Mouse (Mus musculus) intestine, embryonic 16.5 days (tissue): ENCODE data around the gene D17Wsu92e. TPM values are rescaled to one million over a fixed set of nuclear protein-coding genes. Genes with fewer than 3 reads are reported as not detected.

ENCODE experiments used
- ATAC-seq: fragments of 200-750 bp; cut with Nextera tagmentation; 2 replicates; pipeline ENCODE4 v1.8.0; 2017; ENCODE audit warnings: moderate TSS enrichment, moderate library complexity
- H3K27ac ChIP-seq: fragments of 300-500 bp; sonication (generic); 2 replicates; pipeline ENCODE4 v1.5.1; 2014; ENCODE audit warnings: mild to moderate bottlenecking, low read length
- H3K27me3 ChIP-seq: fragments of 300-500 bp; sonication (generic); replicated peaks from 2 replicates; pipeline ENCODE4 v1.6.1; 2014; ENCODE audit warnings: low read length, control low read depth, mixed read lengths; ENCODE audit not compliant: control insufficient read depth, insufficient read depth
- H3K36me3 ChIP-seq: fragments of 300-500 bp; sonication (generic); 2 replicates; pipeline ENCODE4 v1.6.1; 2014; ENCODE audit warnings: low read length, control low read depth; ENCODE audit not compliant: control insufficient read depth, insufficient read depth
- H3K4me1 ChIP-seq: fragments of 300-500 bp; sonication (generic); 2 replicates; pipeline ENCODE4 v1.6.1; 2014; ENCODE audit warnings: low read length, control low read depth, mixed read lengths; ENCODE audit not compliant: control insufficient read depth, insufficient read depth
- H3K4me2 ChIP-seq: fragments of 300-500 bp; sonication (generic); 2 replicates; pipeline ENCODE4 v1.6.1; 2014; ENCODE audit warnings: low read depth, low read length, control low read depth
- H3K4me3 ChIP-seq: fragments of 300-500 bp; sonication (generic); 2 replicates; pipeline ENCODE4 v1.5.1; 2014; ENCODE audit warnings: mild to moderate bottlenecking, low read length
- H3K9ac ChIP-seq: fragments of 300-500 bp; sonication (generic); 2 replicates; pipeline ENCODE4 v1.6.1; 2014; ENCODE audit warnings: low read depth, low read length
- H3K9me3 ChIP-seq: fragments of 300-500 bp; sonication (generic); 2 replicates; pipeline ENCODE4 v1.6.1; 2016; ENCODE audit warnings: low read length, control low read depth; ENCODE audit not compliant: control insufficient read depth
- WGBS: fragments of 180-500 bp; shearing (Covaris S2); extraction: QIAGEN DNeasy Blood & Tissue Kit; methylation state at CpG from one replicate; pipeline ENCODE4 v1.1.7; 2014; 5-methylcytosine and 5-hydroxymethylcytosine counted together
- polyA plus RNA-seq: library from polyadenylated mRNA; unstranded; fragments of >200 nt; fragmentation: Nextera tagmentation; extraction: Ambion mirVana; gene quantifications from 2 replicates; pipeline ENCODE4 v1.2.1, GENCODE M21; 2015

Gene D17Wsu92e
- polyA plus RNA-seq, 1 experiment from 2014 or later, result 14.7 TPM

- no peaks in the 10 kb centered on the region for H3K27me3 ChIP-seq
- no peaks in the 10 kb centered on the region for H3K36me3 ChIP-seq
- no peak overlapping the region for H3K4me3 ChIP-seq
- no peak overlapping the region for H3K4me2 ChIP-seq
- H3K4me1 ChIP-seq, result peaks cover 31% of the 10 kb centered on the region
- no peaks in the 10 kb centered on the region for H3K9me3 ChIP-seq
- no peak overlapping the region; the same call in 1 of the 2 replicates for H3K27ac ChIP-seq
- no peak for ATAC-seq
- H3K9ac ChIP-seq, result no peak overlapping the region
- WGBS, result 66% methylated on average over 9 of the region's 9 CpGs
These were observed 100.1 kb downstream of the D17Wsu92e start for GRCm38 (mm10) chr17:27720326-27720725.

- H3K9me3 ChIP-seq, result no peaks in the 10 kb centered on the region
- peaks cover 26% of the 10 kb centered on the region for H3K4me1 ChIP-seq
- no peaks in the 10 kb centered on the region for H3K27me3 ChIP-seq
- ATAC-seq, result peak; percentile 76
- H3K4me2 ChIP-seq, result peak overlapping the region; percentile 9; the same call in 1 of the 2 replicates
- no peaks in the 10 kb centered on the region for H3K36me3 ChIP-seq
- no peak overlapping the region for H3K27ac ChIP-seq
- H3K4me3 ChIP-seq, result no peak overlapping the region
- H3K9ac ChIP-seq, result no peak overlapping the region
- 50% methylated on average over 14 of the region's 14 CpGs for WGBS
These were observed 100.8 kb downstream of the D17Wsu92e start for GRCm38 (mm10) chr17:27719663-27720062.

- Histone ChIP-seq H3K27me3 (no peaks in the 10 kb centered on the region), H3K36me3 (no peaks in the 10 kb centered on the region), H3K4me1 (peaks cover 26% of the 10 kb centered on the region), H3K4me2 (no peak overlapping the region), H3K4me3 (no peak overlapping the region), H3K9me3 (no peaks in the 10 kb centered on the region), H3K9ac (no peak overlapping the region), H3K27ac (no peak overlapping the region)
- WGBS, result 69% methylated on average over 5 of the region's 5 CpGs
- no peak for ATAC-seq
These were observed 102.2 kb downstream of the D17Wsu92e start for GRCm38 (mm10) chr17:27718250-27718649.

- Histone ChIP-seq H3K27me3 (no peaks in the 10 kb centered on the region), H3K27ac (no peak overlapping the region; the same call in 1 of the 2 replicates), H3K4me3 (peak overlapping the region; percentile 38), H3K36me3 (no peaks in the 10 kb centered on the region), H3K9me3 (no peaks in the 10 kb centered on the region), H3K9ac (peak overlapping the region; percentile 48), H3K4me2 (peak overlapping the region; percentile 59), H3K4me1 (peaks cover 26% of the 10 kb centered on the region)
- 5% methylated on average over 16 of the region's 16 CpGs for WGBS
- ATAC-seq, result peak; percentile 74
These were observed 103.6 kb downstream of the D17Wsu92e start for GRCm38 (mm10) chr17:27716804-27717203.

- WGBS, result 41% methylated on average over 1 of the region's 1 CpGs
- no peak overlapping the region for H3K9ac ChIP-seq
- 0 out of 2 replicates have a peak overlapping the region, but pooled peaks have one; percentile 33 for H3K27ac ChIP-seq
- no peaks in the 10 kb centered on the region for H3K9me3 ChIP-seq
- H3K4me1 ChIP-seq, result peaks cover 17% of the 10 kb centered on the region
- no peaks in the 10 kb centered on the region for H3K36me3 ChIP-seq
- no peaks in the 10 kb centered on the region for H3K27me3 ChIP-seq
- H3K4me3 ChIP-seq, result no peak overlapping the region
- no peak overlapping the region for H3K4me2 ChIP-seq
- ATAC-seq, result no peak
These were observed 107.6 kb downstream of the D17Wsu92e start for GRCm38 (mm10) chr17:27712832-27713231.

- no peak overlapping the region for H3K27ac ChIP-seq
- no peak for ATAC-seq
- no peak overlapping the region for H3K4me2 ChIP-seq
- 0 out of 2 replicates have a peak, but pooled peaks cover 2% of the 10 kb centered on the region for H3K27me3 ChIP-seq
- H3K9me3 ChIP-seq, result no peaks in the 10 kb centered on the region
- no peak overlapping the region for H3K4me3 ChIP-seq
- H3K4me1 ChIP-seq, result peaks cover 5% of the 10 kb centered on the region; the same call in 1 of the 2 replicates
- H3K9ac ChIP-seq, result no peak overlapping the region
- 68% methylated on average over 5 of the region's 5 CpGs for WGBS
- no peaks in the 10 kb centered on the region for H3K36me3 ChIP-seq
These were observed 110.8 kb downstream of the D17Wsu92e start for GRCm38 (mm10) chr17:27709650-27710049.

- Histone ChIP-seq H3K4me2 (peak overlapping the region; percentile 61), H3K27ac (no peak overlapping the region), H3K4me1 (peaks cover 5% of the 10 kb centered on the region; the same call in 1 of the 2 replicates), H3K9ac (peak overlapping the region; percentile 52; the same call in 1 of the 2 replicates), H3K9me3 (no peaks in the 10 kb centered on the region), H3K27me3 (0 out of 2 replicates have a peak, but pooled peaks cover 2% of the 10 kb centered on the region), H3K36me3 (no peaks in the 10 kb centered on the region), H3K4me3 (peak overlapping the region; percentile 41)
- peak; percentile 92 for ATAC-seq
- 5% methylated on average over 24 of the region's 25 CpGs for WGBS
These were observed 112.3 kb downstream of the D17Wsu92e start for GRCm38 (mm10) chr17:27707954-27708661.

- Histone ChIP-seq H3K36me3 (no peaks in the 10 kb centered on the region), H3K9me3 (no peaks in the 10 kb centered on the region), H3K9ac (no peak overlapping the region), H3K4me3 (no peak overlapping the region), H3K4me2 (no peak overlapping the region), H3K27me3 (peaks cover 2% of the 10 kb centered on the region; the same call in 1 of the 2 replicates), H3K4me1 (peaks cover 5% of the 10 kb centered on the region; the same call in 1 of the 2 replicates), H3K27ac (no peak overlapping the region)
- ATAC-seq, result no peak
- 38% methylated on average over 10 of the region's 10 CpGs for WGBS
These were observed 114.8 kb downstream of the D17Wsu92e start for GRCm38 (mm10) chr17:27705661-27706060.

GRCm38 (mm10) chr17:27703961-27704621 is 116.4 kb downstream of the D17Wsu92e start:
- Histone ChIP-seq H3K4me3 (no peak overlapping the region), H3K27me3 (peaks cover 2% of the 10 kb centered on the region; the same call in 1 of the 2 replicates)
- ATAC-seq, result no peak

More at GRCm38 (mm10) chr17:27703961-27704621, 116.4 kb downstream of the D17Wsu92e start:
- 62% methylated on average over 5 of the region's 5 CpGs for WGBS
- Histone ChIP-seq H3K9me3 (no peaks in the 10 kb centered on the region), H3K36me3 (no peaks in the 10 kb centered on the region), H3K4me2 (no peak overlapping the region), H3K4me1 (peaks cover 5% of the 10 kb centered on the region; the same call in 1 of the 2 replicates), H3K9ac (no peak overlapping the region), H3K27ac (no peak overlapping the region)
